Mouse (Mus musculus) kidney, adult 2 months (tissue): ENCODE data around the gene Brpf1. TPM values are rescaled to one million over a fixed set of nuclear protein-coding genes. Genes with fewer than 3 reads are reported as not detected.

Source experiments
- DNase-seq: peaks from one replicate; pipeline ENCODE4 v3.0.0; 2021
- H3K27ac ChIP-seq: fragments of 200-500 bp; 2 replicates; pipeline ENCODE4 v1.5.1; 2012; ENCODE audit warnings: low read depth, low read length, control low read depth, inconsistent platforms; ENCODE audit not compliant: insufficient read depth
- H3K27me3 ChIP-seq: fragments of 200-500 bp; replicated peaks from 2 replicates; pipeline ENCODE4 v1.6.1; 2012; ENCODE audit warnings: mild to moderate bottlenecking, moderate library complexity, low read length, inconsistent platforms; ENCODE audit not compliant: control insufficient read depth, insufficient read depth
- H3K36me3 ChIP-seq: fragments of 200-500 bp; 2 replicates; pipeline ENCODE4 v1.6.1; 2012; ENCODE audit warnings: mild to moderate bottlenecking, moderate library complexity, low read length, inconsistent platforms; ENCODE audit not compliant: control insufficient read depth, insufficient read depth
- H3K4me1 ChIP-seq: fragments of 200-500 bp; 2 replicates; pipeline ENCODE4 v1.6.1; 2011; ENCODE audit warnings: low read length; ENCODE audit not compliant: control insufficient read depth, insufficient read depth
- H3K4me3 ChIP-seq: fragments of 200-500 bp; 2 replicates; pipeline ENCODE4 v1.5.1; 2011; ENCODE audit warnings: mild to moderate bottlenecking, low read depth, low read length, control low read depth; ENCODE audit not compliant: insufficient read depth
- CTCF ChIP-seq: fragments of 200-500 bp; conservative IDR thresholded peaks from 2 replicates; pipeline ENCODE4 v1.5.1; 2011; ENCODE audit warnings: low read depth, mild to moderate bottlenecking, control low read depth, low read length, moderate library complexity, mixed read lengths; ENCODE audit not compliant: insufficient read depth, insufficient read length
- POLR2A ChIP-seq: fragments of 200-500 bp; IDR thresholded peaks from one replicate; pipeline ENCODE4 v1.6.1; 2011; ENCODE audit warnings: low read depth, low read length, control low read depth
- WGBS: fragments of 180-500 bp; shearing (Covaris S2); methylation state at CpG from one replicate; pipeline ENCODE4 v1.1.7; 2018; 5-methylcytosine and 5-hydroxymethylcytosine counted together
- polyA plus RNA-seq: library from polyadenylated mRNA; depleted of rRNA; stranded (reverse); fragments of >200 nt; gene quantifications from 2 replicates; pipeline ENCODE4 v1.2.3, GENCODE M21; 2012

Brpf1 gene
- polyA plus RNA-seq, 1 experiment: 13.2 TPM

- no peak overlapping the region for H3K27ac ChIP-seq
- no peaks in the 10 kb centered on the region for H3K36me3 ChIP-seq
- TF ChIP-seq CTCF (no peak), POLR2A (no peak)
- no peaks in the 10 kb centered on the region for H3K4me1 ChIP-seq
- H3K4me3 ChIP-seq: no peak overlapping the region
- no peak for DNase-seq
- H3K27me3 ChIP-seq: no peaks in the 10 kb centered on the region
- WGBS: 79% methylated on average over 4 of the region's 4 CpGs
Measured at GRCm38 (mm10) chr6:113287236-113287635, 19.7 kb upstream of the Brpf1 start.

GRCm38 (mm10) chr6:113289346-113289745 is 17.6 kb upstream of the Brpf1 start:
- WGBS: 87% methylated on average over 15 of the region's 15 CpGs
- TF ChIP-seq POLR2A (no peak), CTCF (no peak)

GRCm38 (mm10) chr6:113290346-113290745 is 16.6 kb upstream of the Brpf1 start:
- TF ChIP-seq CTCF (no peak), POLR2A (no peak)
- WGBS: 66% methylated on average over 6 of the region's 6 CpGs
- Histone ChIP-seq H3K4me1 (no peaks in the 10 kb centered on the region), H3K27ac (no peak overlapping the region), H3K36me3 (no peaks in the 10 kb centered on the region), H3K27me3 (no peaks in the 10 kb centered on the region), H3K4me3 (no peak overlapping the region)
- no peak for DNase-seq

More at GRCm38 (mm10) chr6:113289346-113289745, 17.6 kb upstream of the Brpf1 start:
- no peaks in the 10 kb centered on the region for H3K4me1 ChIP-seq
- no peaks in the 10 kb centered on the region for H3K27me3 ChIP-seq
- no peak overlapping the region for H3K4me3 ChIP-seq
- H3K36me3 ChIP-seq: no peaks in the 10 kb centered on the region
- DNase-seq: no peak
- no peak overlapping the region for H3K27ac ChIP-seq

DNA sequence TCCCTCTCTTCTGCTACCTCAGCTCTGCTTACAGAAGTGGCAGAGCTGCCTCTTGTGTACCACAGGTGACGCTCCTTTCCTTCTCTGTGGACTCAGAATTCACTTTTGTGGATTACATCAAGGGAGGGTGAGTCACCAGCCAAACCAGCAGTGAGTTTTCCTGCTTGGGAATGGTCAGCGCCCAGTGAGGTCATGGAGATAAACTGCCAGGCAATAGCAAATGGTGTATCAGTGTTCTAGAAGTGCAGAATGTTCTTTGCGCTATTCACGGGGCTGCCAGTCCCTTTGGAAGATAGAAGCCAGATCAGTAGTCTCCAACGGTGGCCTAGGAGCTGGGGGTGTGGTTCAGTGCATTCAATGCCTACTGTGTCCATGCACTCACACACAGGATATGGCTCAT is 14.0 kb upstream of the Brpf1 start:
- WGBS: 78% methylated on average over 5 of the region's 5 CpGs
- H3K36me3 ChIP-seq: no peaks in the 10 kb centered on the region
- H3K4me1 ChIP-seq: no peaks in the 10 kb centered on the region
- TF ChIP-seq CTCF: no peak
- TF ChIP-seq POLR2A: no peak
- no peak for DNase-seq
- no peak overlapping the region for H3K27ac ChIP-seq
- no peak overlapping the region for H3K4me3 ChIP-seq
- H3K27me3 ChIP-seq: no peaks in the 10 kb centered on the region

DNA sequence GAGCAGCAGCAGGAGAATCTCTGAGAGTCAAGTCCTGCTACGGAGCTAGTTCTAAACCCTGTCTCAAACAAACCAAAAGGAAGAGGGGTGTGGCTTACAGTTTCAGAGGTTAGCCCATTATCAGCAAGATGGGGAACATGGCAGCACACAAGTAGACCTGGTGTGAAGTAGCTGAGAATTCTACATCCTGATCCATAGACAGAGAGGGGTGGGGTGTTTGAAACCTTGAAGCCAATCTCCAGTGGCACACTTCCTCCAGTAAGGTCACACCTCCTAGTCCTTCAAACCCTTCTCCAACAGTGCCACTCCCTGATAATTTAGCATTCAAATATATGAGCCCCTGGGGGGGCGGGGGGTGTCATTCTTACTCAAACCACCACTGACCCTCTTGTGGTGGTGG is 10.9 kb upstream of the Brpf1 start:
- Histone ChIP-seq H3K27me3 (no peaks in the 10 kb centered on the region), H3K36me3 (no peaks in the 10 kb centered on the region), H3K4me1 (no peaks in the 10 kb centered on the region), H3K27ac (no peak overlapping the region), H3K4me3 (no peak overlapping the region)
- DNase-seq: no peak
- TF ChIP-seq CTCF (no peak), POLR2A (no peak)
- WGBS: 82% methylated on average over 2 of the region's 2 CpGs

DNA sequence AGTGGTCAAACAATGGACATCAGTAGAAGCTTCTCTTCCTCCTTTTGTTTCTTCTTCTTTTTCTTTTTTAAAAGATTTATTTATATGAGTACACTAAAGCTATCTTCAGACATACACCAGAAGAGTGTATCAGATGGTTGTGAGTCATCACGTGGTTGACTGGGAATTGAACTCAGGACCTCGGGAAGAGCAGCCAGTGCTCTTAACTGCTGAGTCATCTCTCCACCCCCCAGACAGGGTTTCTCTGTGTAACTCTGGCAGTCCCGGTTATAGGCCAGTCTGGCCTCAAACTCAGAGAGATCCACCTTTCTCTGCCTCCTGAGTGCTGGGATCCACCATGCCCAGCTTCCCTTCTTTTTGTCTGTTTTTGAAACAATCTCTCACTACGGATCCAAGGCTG is 10.3 kb upstream of the Brpf1 start:
- Histone ChIP-seq H3K27me3 (no peaks in the 10 kb centered on the region), H3K27ac (no peak overlapping the region), H3K4me1 (no peaks in the 10 kb centered on the region), H3K36me3 (no peaks in the 10 kb centered on the region), H3K4me3 (no peak overlapping the region)
- TF ChIP-seq CTCF (no peak), POLR2A (no peak)
- WGBS: 53% methylated on average over 4 of the region's 4 CpGs
- no peak for DNase-seq

DNA sequence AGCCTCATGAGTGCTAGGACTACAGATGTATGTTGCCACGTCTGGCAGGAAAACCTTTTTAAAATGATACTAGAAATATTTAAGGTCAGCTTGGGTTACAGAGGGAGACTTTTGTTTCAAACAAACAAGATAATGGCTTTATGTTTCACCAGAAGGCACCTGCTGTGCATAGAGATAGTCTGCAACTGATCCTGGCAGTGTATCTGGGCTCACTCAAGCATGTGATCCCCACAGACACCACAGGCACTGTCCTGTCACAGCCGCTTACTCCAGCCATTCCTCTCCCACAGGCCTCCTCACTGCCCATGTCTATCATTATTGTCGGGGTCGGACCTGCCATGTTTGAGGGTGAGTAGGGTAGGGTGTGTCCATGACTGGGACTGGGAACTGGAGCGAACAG is 5.6 kb upstream of the Brpf1 start:
- Histone ChIP-seq H3K4me1 (no peaks in the 10 kb centered on the region), H3K27ac (no peak overlapping the region), H3K4me3 (no peak overlapping the region), H3K36me3 (no peaks in the 10 kb centered on the region), H3K27me3 (no peaks in the 10 kb centered on the region)
- TF ChIP-seq POLR2A: no peak
- TF ChIP-seq CTCF: no peak
- DNase-seq: no peak
- 72% methylated on average over 5 of the region's 5 CpGs for WGBS

DNA sequence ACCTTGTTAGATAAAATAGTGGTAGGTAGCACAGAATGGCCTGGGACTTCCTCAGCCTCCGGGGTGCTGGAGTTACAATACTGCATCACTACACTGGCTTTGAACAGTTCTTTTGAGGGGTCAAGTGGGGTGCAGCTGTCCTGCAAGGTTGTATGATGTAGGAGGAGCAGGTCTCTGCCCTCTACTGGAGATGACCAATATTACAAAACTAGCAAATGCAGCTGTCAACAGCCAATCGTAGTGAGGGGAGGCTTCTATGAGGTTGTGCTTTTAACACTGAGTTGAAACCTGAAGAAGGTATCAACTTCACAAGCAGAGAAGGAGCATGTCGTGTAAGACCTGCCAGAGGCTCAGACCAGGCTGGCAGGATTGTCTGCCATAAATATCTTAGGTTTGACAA is 4.7 kb upstream of the Brpf1 start:
- peak; percentile 46 for DNase-seq
- H3K36me3 ChIP-seq: no peaks in the 10 kb centered on the region

More for the DNA sequence above, 4.7 kb upstream of the Brpf1 start:
- Histone ChIP-seq H3K4me1 (no peaks in the 10 kb centered on the region), H3K27ac (no peak overlapping the region), H3K4me3 (no peak overlapping the region), H3K27me3 (no peaks in the 10 kb centered on the region)
- TF ChIP-seq POLR2A (no peak), CTCF (peak; percentile 55)
- 15% methylated on average over 3 of the region's 3 CpGs for whole genome bisulfite sequencing
